Mouse (Mus musculus) lung, adult 2 months (tissue): Measurements from ENCODE around the gene Lrrc1. TPM values are rescaled to one million over a fixed set of nuclear protein-coding genes. Genes with fewer than 3 reads are reported as not detected.

Experiments used
- DNase-seq: peaks from one replicate; pipeline ENCODE4 v3.0.0; 2022
- H3K4me1 ChIP-seq: fragments of 200-500 bp; 2 replicates; pipeline ENCODE4 v1.6.1; 2011; ENCODE audit warnings: low read length; ENCODE audit not compliant: control insufficient read depth, insufficient read depth
- H3K4me3 ChIP-seq: fragments of 200-500 bp; replicated peaks from 2 replicates; pipeline ENCODE3; 2011; ENCODE audit warnings: low read depth, mild to moderate bottlenecking, control low read depth, low read length; ENCODE audit errors: extremely low read depth
- CTCF ChIP-seq: fragments of 200-500 bp; IDR thresholded peaks from 2 replicates; pipeline ENCODE4 v1.5.1; 2011; ENCODE audit warnings: mild to moderate bottlenecking, low read length, control low read depth; ENCODE audit not compliant: insufficient read depth
- POLR2A ChIP-seq: fragments of 200-500 bp; IDR thresholded peaks from 2 replicates; pipeline ENCODE4 v1.6.1; 2011; ENCODE audit warnings: low read depth, mild to moderate bottlenecking, control low read depth, low read length, borderline replicate concordance; ENCODE audit errors: extremely low read depth
- WGBS: fragments of 180-500 bp; shearing (Covaris S2); methylation state at CpG from one replicate; pipeline ENCODE4 v1.1.7; 2018; 5-methylcytosine and 5-hydroxymethylcytosine counted together
- polyA plus RNA-seq: library from polyadenylated mRNA; depleted of rRNA; stranded (reverse); fragments of >200 nt; gene quantifications from 2 replicates; pipeline ENCODE4 v1.2.3, GENCODE M21; 2012

Gene Lrrc1
- polyA plus RNA-seq, 1 experiment, result 45.3 TPM

DNA sequence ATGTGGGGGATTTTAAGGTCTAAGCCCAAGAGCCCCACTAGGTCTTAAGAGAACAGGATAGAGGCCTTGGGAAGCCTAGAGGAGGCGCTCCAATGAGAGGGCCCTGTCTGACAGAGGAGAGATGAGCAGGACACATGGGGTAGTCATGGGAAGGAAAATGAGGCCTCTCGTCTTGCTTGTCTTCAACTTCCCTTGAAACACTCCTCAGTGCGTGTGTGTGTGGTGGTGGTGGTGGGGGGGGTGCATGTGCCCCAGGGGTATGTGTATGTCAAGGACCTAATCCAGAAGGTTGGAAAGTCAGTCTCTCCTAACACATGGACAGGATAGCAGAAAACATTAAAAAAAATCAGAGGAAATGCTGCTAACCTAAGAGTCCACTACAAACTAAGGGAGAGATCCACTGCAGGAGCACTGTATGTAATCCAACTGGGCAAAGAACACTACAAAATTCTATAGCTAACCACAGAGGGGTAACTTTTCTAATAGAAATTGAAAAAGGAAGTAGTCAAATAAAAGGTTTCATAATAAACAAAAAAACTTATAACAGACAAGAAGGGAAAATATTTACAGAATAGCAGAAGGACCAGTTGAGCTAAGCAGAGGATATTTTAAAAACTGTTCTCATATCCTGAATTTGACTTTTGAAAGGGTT, 36.8 kb downstream of the Lrrc1 start:
- Histone ChIP-seq H3K4me3 (no peak overlapping the region), H3K4me1 (peaks cover 12% of the 10 kb centered on the region)
- TF ChIP-seq CTCF (no peak), POLR2A (no peak)
- no peak for DNase-seq
- 85% methylated on average over 3 of the region's 3 CpGs for WGBS

GRCm38 (mm10) chr9:77502548-77503438, 41.9 kb downstream of the Lrrc1 start:
- Histone ChIP-seq H3K4me1 (peaks cover 5% of the 10 kb centered on the region; the same call in 1 of the 2 replicates), H3K4me3 (no peak overlapping the region)
- DNase-seq, result no peak
- WGBS, result 64% methylated on average over 14 of the region's 14 CpGs
- TF ChIP-seq CTCF (no peak), POLR2A (no peak)

DNA sequence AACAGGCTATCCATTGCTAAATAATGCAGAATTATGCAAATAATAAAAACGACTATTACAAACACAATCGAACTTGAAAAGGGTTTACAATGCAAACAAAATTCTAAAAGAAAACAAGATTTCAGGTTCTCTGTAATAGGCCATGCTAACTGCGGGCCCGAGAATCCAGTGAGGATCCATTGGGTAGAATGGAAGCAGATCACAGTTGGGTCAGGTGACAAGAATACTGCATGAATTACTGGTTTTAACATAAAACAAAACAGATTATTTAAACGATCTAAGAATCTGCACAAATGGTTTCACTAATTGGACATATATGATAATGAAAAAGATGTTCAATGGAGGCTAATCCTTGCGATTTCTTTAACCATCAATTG, 42.5 kb downstream of the Lrrc1 start:
- H3K4me3 ChIP-seq, result no peak overlapping the region
- WGBS, result 85% methylated on average over 6 of the region's 6 CpGs
- TF ChIP-seq CTCF (no peak), POLR2A (no peak)
- H3K4me1 ChIP-seq, result peaks cover 5% of the 10 kb centered on the region; the same call in 1 of the 2 replicates
- DNase-seq, result no peak

- H3K4me1 ChIP-seq, result peaks cover 5% of the 10 kb centered on the region; the same call in 1 of the 2 replicates
- no peak for TF ChIP-seq CTCF
- TF ChIP-seq POLR2A, result no peak
- DNase-seq, result no peak
- H3K4me3 ChIP-seq, result no peak overlapping the region
- WGBS, result 94% methylated on average over 6 of the region's 6 CpGs
Observed at GRCm38 (mm10) chr9:77499084-77499483, 45.6 kb downstream of the Lrrc1 start.

- H3K4me3 ChIP-seq, result no peak overlapping the region
- WGBS, result 81% methylated on average over 3 of the region's 3 CpGs
- no peak for DNase-seq
- no peak for TF ChIP-seq CTCF
- no peak for TF ChIP-seq POLR2A
- H3K4me1 ChIP-seq, result peaks cover 5% of the 10 kb centered on the region; the same call in 1 of the 2 replicates
Observed at GRCm38 (mm10) chr9:77498406-77498805, 46.3 kb downstream of the Lrrc1 start.

- 65% methylated on average over 6 of the region's 6 CpGs for WGBS
- H3K4me3 ChIP-seq, result no peak overlapping the region
- TF ChIP-seq CTCF, result no peak
- TF ChIP-seq POLR2A, result no peak
- no peak for DNase-seq
- H3K4me1 ChIP-seq, result no peaks in the 10 kb centered on the region
Observed at GRCm38 (mm10) chr9:77497173-77497572, 47.5 kb downstream of the Lrrc1 start.

GRCm38 (mm10) chr9:77496540-77497062, 48.1 kb downstream of the Lrrc1 start:
- WGBS, result 45% methylated on average over 12 of the region's 12 CpGs
- TF ChIP-seq POLR2A, result no peak
- TF ChIP-seq CTCF, result no peak
- Histone ChIP-seq H3K4me3 (no peak overlapping the region), H3K4me1 (no peaks in the 10 kb centered on the region)
- no peak for DNase-seq

- H3K4me1 ChIP-seq, result no peaks in the 10 kb centered on the region
- no peak for TF ChIP-seq POLR2A
- TF ChIP-seq CTCF, result no peak
- WGBS, result 87% methylated on average over 7 of the region's 7 CpGs
- no peak for DNase-seq
- H3K4me3 ChIP-seq, result no peak overlapping the region
Observed at GRCm38 (mm10) chr9:77494307-77494706, 50.4 kb downstream of the Lrrc1 start.

GRCm38 (mm10) chr9:77488611-77489010, 56.1 kb downstream of the Lrrc1 start:
- WGBS, result 74% methylated on average over 11 of the region's 11 CpGs
- no peak for DNase-seq
- TF ChIP-seq CTCF, result no peak
- H3K4me1 ChIP-seq, result no peaks in the 10 kb centered on the region
- no peak overlapping the region for H3K4me3 ChIP-seq
